Mouse (Mus musculus): ENCODE measurements around the gene Tor4a. TPM values are rescaled to one million over a fixed set of nuclear protein-coding genes. Genes with fewer than 3 reads are reported as not detected.
A peak's percentile ranks its signal among the peaks of the same experiment; 100 is the strongest.

Tor4a gene
- polyA plus RNA-seq, 1 experiment, result 3.6 TPM

DNA sequence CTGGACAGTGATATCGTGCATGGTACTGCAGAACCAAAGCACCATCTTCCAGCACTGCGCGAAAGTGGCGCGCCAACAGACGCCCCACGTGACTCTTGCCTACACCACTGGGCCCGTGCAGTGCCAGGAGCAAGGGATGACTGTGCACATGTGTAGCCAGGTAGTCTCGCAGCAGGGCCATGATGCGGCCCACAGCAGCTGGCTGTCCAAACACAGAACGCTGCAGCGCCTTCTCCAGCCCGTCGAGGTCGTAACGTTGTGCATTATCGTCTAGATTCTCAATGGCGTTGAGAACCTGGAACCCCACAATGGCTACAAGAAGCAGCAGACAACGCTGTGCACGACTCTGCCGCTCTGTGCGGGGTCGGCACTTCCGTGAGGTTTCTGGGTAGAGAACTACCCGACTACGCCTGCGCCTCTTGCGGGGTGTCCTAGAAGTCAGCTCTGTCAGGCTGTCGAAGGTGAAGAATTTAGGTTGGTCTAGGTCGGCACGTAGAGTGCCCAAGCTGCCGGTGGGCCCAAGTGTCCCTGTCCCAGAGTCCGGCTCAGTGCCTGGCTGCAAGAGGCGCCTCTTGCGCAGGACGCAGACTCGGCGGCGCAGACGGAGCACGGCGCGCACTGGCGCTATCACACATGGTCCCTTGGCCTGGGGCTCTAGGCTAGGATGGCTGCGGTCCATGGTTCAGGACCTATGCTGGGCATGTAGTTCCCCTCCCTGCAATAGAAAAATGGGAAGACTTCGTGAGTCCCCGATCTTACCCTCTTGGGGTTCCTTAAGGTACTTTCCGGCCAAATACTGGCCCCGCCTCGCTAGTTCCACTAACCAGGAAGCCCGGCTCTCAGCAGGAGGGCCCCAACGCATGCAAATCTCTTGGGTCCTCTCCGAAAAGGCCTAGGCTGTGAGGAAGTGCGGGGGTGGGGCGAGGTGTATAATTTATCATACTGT, 1.2 kb downstream of the Tor4a start:
- Histone ChIP-seq H3K27me3 (ENCODE audit: control insufficient read depth, insufficient read depth, low read length) (no peaks in the 10 kb centered on the region), H3K27ac (ENCODE audit: insufficient read depth, low read length) (no peak overlapping the region), H3K4me3 (replicated peaks; ENCODE audit: insufficient read depth, low read depth, low read length) (no peak overlapping the region), H3K4me1 (ENCODE audit: control insufficient read depth, insufficient read depth, low read length) (peaks cover 3% of the 10 kb centered on the region; the same call in 1 of the 2 replicates)
- no peak for DNase-seq
- TF ChIP-seq POLR2A (IDR thresholded peaks at IDR 0.05; ENCODE audit: borderline replicate concordance, insufficient read depth, low read length), result no peak
- 28% methylated on average over 55 of the region's 55 CpGs for WGBS

DNA sequence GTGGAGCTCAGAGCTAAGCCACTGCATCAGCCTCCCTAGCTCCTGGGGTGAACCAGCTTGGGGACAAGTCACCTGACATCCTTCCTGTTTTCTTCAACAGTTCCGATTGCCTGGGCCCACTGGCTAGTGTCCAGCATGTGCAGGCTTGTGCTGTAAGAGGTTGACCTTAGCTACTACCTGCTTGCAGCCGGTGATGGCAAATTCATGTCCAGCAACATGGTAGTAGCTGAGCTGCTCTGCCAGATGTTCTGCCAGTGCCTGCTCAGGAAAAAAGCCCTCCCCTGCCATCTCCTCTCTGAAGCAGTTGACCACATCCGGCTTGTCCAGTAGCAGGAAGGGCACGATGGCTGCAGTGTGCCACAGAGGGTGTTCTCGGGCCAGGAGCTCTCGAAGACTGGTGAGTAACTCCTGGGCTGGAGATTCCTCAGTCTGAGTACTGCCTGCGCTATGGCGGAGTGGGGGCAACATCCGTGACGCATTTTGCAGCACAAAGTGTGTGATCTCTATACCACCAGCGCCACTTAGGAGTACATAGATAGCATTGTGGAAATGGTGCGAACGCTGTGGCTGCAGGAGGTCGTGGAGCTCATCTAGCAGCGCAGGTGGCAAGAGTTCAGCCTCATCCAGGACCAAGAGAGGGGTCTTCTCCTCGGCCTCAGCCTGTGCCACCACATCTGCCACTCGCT, 2.1 kb downstream of the Tor4a start:
- DNase-seq, result no peak
- no peak for TF ChIP-seq POLR2A (IDR thresholded peaks at IDR 0.05; ENCODE audit: borderline replicate concordance, insufficient read depth, low read length)
- no peak for TF ChIP-seq CTCF (IDR thresholded peaks at IDR 0.05; ENCODE audit: borderline replicate concordance, insufficient read depth, low read depth, low read length)
- no peaks in the 10 kb centered on the region for H3K27me3 ChIP-seq (ENCODE audit: control insufficient read depth, insufficient read depth, low read length)
- H3K4me3 ChIP-seq (replicated peaks; ENCODE audit: insufficient read depth, low read depth, low read length), result no peak overlapping the region
- WGBS, result 83% methylated on average over 17 of the region's 17 CpGs
- H3K4me1 ChIP-seq (ENCODE audit: control insufficient read depth, insufficient read depth, low read length), result peaks cover 3% of the 10 kb centered on the region; the same call in 1 of the 2 replicates
- H3K27ac ChIP-seq (ENCODE audit: insufficient read depth, low read length), result no peak overlapping the region

DNA sequence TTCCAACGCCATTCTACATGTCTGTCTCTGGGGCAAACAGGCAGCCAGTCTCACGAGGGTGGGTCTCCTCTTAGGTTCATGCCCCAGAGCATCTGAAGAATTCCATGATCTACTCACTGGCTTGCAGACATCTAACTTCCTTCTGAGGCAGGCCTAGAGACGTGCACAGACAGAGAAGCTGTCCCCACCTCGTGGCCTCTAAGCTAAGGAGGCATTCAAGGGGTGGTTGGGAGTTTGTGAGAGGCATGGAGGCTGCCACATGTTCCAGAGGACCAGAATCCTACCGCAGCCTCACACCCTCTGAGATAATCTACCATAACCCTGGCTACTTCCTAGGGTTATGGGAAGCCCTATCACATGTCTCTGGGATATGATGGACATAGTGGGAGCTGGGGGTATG, 2.7 kb downstream of the Tor4a start:
- Histone ChIP-seq H3K4me1 (ENCODE audit: control insufficient read depth, insufficient read depth, low read length) (peaks cover 3% of the 10 kb centered on the region; the same call in 1 of the 2 replicates), H3K27ac (ENCODE audit: insufficient read depth, low read length) (no peak overlapping the region), H3K4me3 (replicated peaks; ENCODE audit: insufficient read depth, low read depth, low read length) (no peak overlapping the region), H3K27me3 (ENCODE audit: control insufficient read depth, insufficient read depth, low read length) (no peaks in the 10 kb centered on the region)
- DNase-seq, result no peak
- TF ChIP-seq POLR2A (IDR thresholded peaks at IDR 0.05; ENCODE audit: borderline replicate concordance, insufficient read depth, low read length) (no peak), CTCF (IDR thresholded peaks at IDR 0.05; ENCODE audit: borderline replicate concordance, insufficient read depth, low read depth, low read length) (no peak)
- 77% methylated on average over 5 of the region's 5 CpGs for WGBS

DNA sequence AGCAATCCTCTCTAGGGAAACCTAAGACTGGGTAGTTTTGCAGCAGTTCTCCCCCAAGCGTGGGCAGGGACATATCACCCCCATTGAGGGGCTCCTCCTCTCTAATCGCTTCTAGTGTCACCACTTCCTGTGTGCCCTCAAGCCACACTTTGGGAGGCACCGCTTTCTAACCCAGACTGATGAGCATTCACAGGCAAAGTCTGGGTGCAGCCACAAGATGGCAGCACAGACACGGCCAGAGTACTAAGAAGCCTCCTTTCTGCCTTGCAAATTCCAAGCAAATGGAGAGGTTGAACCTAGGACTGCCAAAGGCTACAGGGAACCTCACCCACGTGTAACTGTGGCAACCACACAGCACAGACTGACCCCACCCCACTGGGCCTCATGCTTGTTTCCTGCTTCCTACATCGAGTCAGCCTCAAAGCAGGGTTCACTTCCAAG, 3.3 kb downstream of the Tor4a start:
- Histone ChIP-seq H3K27ac (ENCODE audit: insufficient read depth, low read length) (no peak overlapping the region), H3K27me3 (ENCODE audit: control insufficient read depth, insufficient read depth, low read length) (no peaks in the 10 kb centered on the region), H3K4me3 (replicated peaks; ENCODE audit: insufficient read depth, low read depth, low read length) (no peak overlapping the region), H3K4me1 (ENCODE audit: control insufficient read depth, insufficient read depth, low read length) (peaks cover 3% of the 10 kb centered on the region; the same call in 1 of the 2 replicates)
- WGBS, result under 1% methylated on average over 6 of the region's 6 CpGs
- TF ChIP-seq POLR2A (IDR thresholded peaks at IDR 0.05; ENCODE audit: borderline replicate concordance, insufficient read depth, low read length) (no peak), CTCF (IDR thresholded peaks at IDR 0.05; ENCODE audit: borderline replicate concordance, insufficient read depth, low read depth, low read length) (peak; percentile 97)
- DNase-seq, result peak; percentile 84 to 87

DNA sequence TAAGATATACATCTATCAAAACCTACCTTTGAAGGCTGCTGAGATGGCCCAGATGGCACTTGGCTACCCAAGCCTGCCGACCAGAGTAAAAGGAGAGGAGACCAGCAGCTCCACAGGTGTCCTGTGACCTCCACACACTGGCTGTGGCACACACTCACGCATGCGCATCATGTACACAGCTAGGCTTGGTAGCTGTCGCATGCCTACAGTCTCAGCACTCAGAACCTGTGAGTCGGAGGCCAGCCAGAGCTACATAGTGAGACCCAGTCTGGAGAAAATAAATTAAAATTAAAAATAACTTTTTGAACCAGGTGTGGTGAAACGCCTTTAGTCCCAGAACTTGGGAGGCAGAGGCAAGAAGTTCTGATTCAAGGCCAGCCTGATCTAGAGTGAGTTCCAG, 8.8 kb downstream of the Tor4a start:
- no peak for DNase-seq
- WGBS, result 78% methylated on average over 6 of the region's 6 CpGs
- no peaks in the 10 kb centered on the region for H3K27me3 ChIP-seq (ENCODE audit: control insufficient read depth, insufficient read depth, low read length)
- no peak for TF ChIP-seq CTCF (IDR thresholded peaks at IDR 0.05; ENCODE audit: borderline replicate concordance, insufficient read depth, low read depth, low read length)
- no peak for TF ChIP-seq POLR2A (IDR thresholded peaks at IDR 0.05; ENCODE audit: borderline replicate concordance, insufficient read depth, low read length)
- H3K27ac ChIP-seq (ENCODE audit: insufficient read depth, low read length), result no peak overlapping the region
- H3K4me3 ChIP-seq (replicated peaks; ENCODE audit: insufficient read depth, low read depth, low read length), result no peak overlapping the region
- no peaks in the 10 kb centered on the region for H3K4me1 ChIP-seq (ENCODE audit: control insufficient read depth, insufficient read depth, low read length)

- TF ChIP-seq POLR2A (IDR thresholded peaks at IDR 0.05; ENCODE audit: borderline replicate concordance, insufficient read depth, low read length) (no peak), CTCF (IDR thresholded peaks at IDR 0.05; ENCODE audit: borderline replicate concordance, insufficient read depth, low read depth, low read length) (no peak)
- H3K4me3 ChIP-seq (replicated peaks; ENCODE audit: insufficient read depth, low read depth, low read length), result no peak overlapping the region
- no peak overlapping the region for H3K27ac ChIP-seq (ENCODE audit: insufficient read depth, low read length)
- WGBS, result 56% methylated on average over 5 of the region's 5 CpGs
- no peak for DNase-seq
- H3K4me1 ChIP-seq (ENCODE audit: control insufficient read depth, insufficient read depth, low read length), result no peaks in the 10 kb centered on the region
- H3K27me3 ChIP-seq (ENCODE audit: control insufficient read depth, insufficient read depth, low read length), result no peaks in the 10 kb centered on the region; the same call in 1 of the 2 replicates
Measured at GRCm38 (mm10) chr2:25186575-25186930, 10.1 kb downstream of the Tor4a start.

DNA sequence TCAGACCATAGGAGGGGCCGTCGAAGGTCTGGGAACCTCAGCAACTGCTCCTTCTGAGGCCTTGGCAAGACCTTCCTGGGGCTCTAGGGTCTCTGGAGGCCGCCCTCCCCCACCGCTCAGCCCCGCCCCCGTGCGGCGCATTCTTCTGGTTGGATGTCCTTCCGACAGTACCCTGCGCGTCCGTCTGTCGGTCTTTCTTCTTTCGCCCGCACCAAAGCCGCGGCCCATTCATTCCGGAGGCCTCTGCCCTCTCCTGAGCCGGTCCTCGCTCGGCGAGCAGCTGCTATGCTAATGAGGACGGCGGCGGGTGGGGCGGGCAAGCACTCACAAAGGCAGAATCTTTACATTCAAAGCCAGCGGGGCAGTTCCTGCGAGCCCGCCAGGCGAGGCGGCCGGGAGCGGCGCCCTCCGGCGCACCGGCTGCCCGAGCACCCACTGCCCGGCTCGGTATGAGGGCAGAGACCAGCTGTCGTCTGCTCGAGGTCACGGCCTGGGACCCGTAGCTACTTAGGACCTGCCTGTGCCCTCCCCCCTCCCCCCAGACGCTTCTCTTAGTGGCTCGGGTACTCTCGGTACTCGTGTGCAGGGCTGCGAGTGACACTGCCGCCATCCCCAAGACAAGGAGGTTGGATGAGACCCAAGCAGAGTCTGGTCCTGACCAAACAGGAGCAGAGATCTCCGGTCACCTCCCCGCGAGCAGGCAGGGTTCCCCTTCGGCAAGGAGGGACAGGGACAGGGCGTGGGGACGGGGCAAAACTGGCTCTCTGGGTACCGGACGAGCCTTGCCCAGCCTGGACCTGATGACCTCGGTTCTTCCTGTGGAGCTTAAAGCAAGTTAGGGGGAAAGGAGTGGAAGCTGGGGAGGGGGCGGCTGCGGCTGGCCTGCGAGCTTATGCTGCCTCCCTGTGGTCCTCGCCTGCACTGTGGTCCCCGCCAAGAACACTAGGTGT, 10.8 kb downstream of the Tor4a start:
- H3K27me3 ChIP-seq (ENCODE audit: control insufficient read depth, insufficient read depth, low read length), result no peaks in the 10 kb centered on the region; the same call in 1 of the 2 replicates
- 6% methylated on average over 64 of the region's 64 CpGs for WGBS

More for the DNA sequence above, 10.8 kb downstream of the Tor4a start:
- peak in 1 of 2 experiments; percentile 33 for DNase-seq
- H3K4me1 ChIP-seq (ENCODE audit: control insufficient read depth, insufficient read depth, low read length), result no peaks in the 10 kb centered on the region
- H3K4me3 ChIP-seq (replicated peaks; ENCODE audit: insufficient read depth, low read depth, low read length), result no peak overlapping the region
- H3K27ac ChIP-seq (ENCODE audit: insufficient read depth, low read length), result no peak overlapping the region
- TF ChIP-seq CTCF (IDR thresholded peaks at IDR 0.05; ENCODE audit: borderline replicate concordance, insufficient read depth, low read depth, low read length) (no peak), POLR2A (IDR thresholded peaks at IDR 0.05; ENCODE audit: borderline replicate concordance, insufficient read depth, low read length) (no peak)

All from cerebellum, adult 2 months (tissue).